In the genomic region with DNA sequence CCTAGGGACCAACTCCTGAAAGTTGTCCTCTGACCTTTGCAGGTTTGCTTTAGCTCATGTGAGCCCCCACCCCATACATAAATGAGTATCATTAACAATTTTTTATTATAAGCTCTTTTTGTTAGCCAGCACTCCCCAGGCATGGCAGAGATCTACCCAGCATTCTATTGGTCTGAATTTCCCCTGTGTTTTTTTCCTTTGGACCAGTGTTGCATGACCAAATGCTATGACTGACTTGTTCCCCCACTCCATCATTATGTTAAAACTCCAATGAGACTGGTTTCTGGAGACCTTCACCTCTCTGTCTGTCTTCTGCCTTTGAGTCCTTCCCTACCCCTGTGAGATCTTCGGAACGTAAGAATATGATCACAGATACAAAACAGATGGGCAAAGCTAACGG, we compare ENCODE assay signal across 27 mouse cellular contexts. TPM values are rescaled to one million over a fixed set of nuclear protein-coding genes. Genes with fewer than 3 reads are reported as not detected.
DNase-seq lines count a peak whose midpoint lies in the region; ATAC-seq and TF ChIP-seq lines count a peak whose summit lies in the region.
"Had no signal": no experiment of that assay in that cellular context is flagged by ENCODE, and none has a peak within 500 bp of the region (broad histone marks: within the 10 kb centered on the region; RNA-seq: fewer than 3 reads in every experiment).

No protein-coding gene starts in this region.

- WGBS in lung, embryonic 14.5 days: 89% methylated on average over 3 of the region's 3 CpGs
- 77% methylated on average over 3 of the region's 3 CpGs for WGBS in lung, embryonic 15.5 days
- 83% methylated on average over 3 of the region's 3 CpGs for WGBS in lung, embryonic 16.5 days

- H3K4me1 ChIP-seq in lung, embryonic 14.5 days (ENCODE audit: insufficient read depth): no peaks in the 10 kb centered on the region; the same call in 1 of the 2 replicates
- H3K4me1 ChIP-seq in lung, embryonic 15.5 days: peaks cover 15% of the 10 kb centered on the region
- H3K4me1 ChIP-seq in lung, embryonic 16.5 days (replicated peaks; ENCODE audit: control insufficient read depth, insufficient read depth, low read length): peaks cover 9% of the 10 kb centered on the region; the same call in 1 of the 2 replicates
- peaks cover 20 to 47% of the 10 kb centered on the region in 2 experiments for H3K4me1 ChIP-seq in CH12.LX (ENCODE audit: control insufficient read depth in 1 of 2, insufficient read depth in 2 of 2)

- H3K9me3 ChIP-seq in lung, embryonic 14.5 days (ENCODE audit: low read depth, low read length): no peaks in the 10 kb centered on the region
- no peaks in the 10 kb centered on the region for H3K9me3 ChIP-seq in lung, embryonic 15.5 days
- H3K9me3 ChIP-seq in lung, embryonic 16.5 days (ENCODE audit: control insufficient read depth, low read length): no peaks in the 10 kb centered on the region
- H3K9me3 ChIP-seq in CH12.LX (replicated peaks; ENCODE audit: low read length): no peaks in the 10 kb centered on the region

- H3K9ac ChIP-seq in lung, embryonic 14.5 days: no peak overlapping the region
- no peak overlapping the region for H3K9ac ChIP-seq in lung, embryonic 15.5 days
- no peak overlapping the region for H3K9ac ChIP-seq in lung, embryonic 16.5 days (ENCODE audit: low read length)
- 0 out of 2 replicates have a peak overlapping the region, but pooled peaks have one; percentile 15 for H3K9ac ChIP-seq in CH12.LX (ENCODE audit: insufficient read depth, low read depth)

- H3K4me3 ChIP-seq in lung, embryonic 14.5 days (ENCODE audit: low read depth, low read length): no peak overlapping the region
- H3K4me3 ChIP-seq in lung, embryonic 15.5 days: no peak overlapping the region
- H3K4me3 ChIP-seq in lung, embryonic 16.5 days (ENCODE audit: low read length): no peak overlapping the region
- H3K4me3 ChIP-seq in CH12.LX (replicated peaks in 1 of 3; ENCODE audit: low read depth in 2 of 3, low read length in 2 of 3, poor library complexity in 1 of 3): peak overlapping the region in 1 of 3 experiments; percentile 13

- H3K36me3 ChIP-seq in lung, embryonic 14.5 days (ENCODE audit: insufficient read depth): no peaks in the 10 kb centered on the region
- no peaks in the 10 kb centered on the region for H3K36me3 ChIP-seq in lung, embryonic 15.5 days
- no peaks in the 10 kb centered on the region for H3K36me3 ChIP-seq in lung, embryonic 16.5 days (ENCODE audit: control insufficient read depth, insufficient read depth, low read length)
- H3K36me3 ChIP-seq in CH12.LX (replicated peaks in 1 of 2; ENCODE audit: control insufficient read depth in 1 of 2, insufficient read depth in 1 of 2, low read length in 1 of 2): no peaks in the 10 kb centered on the region
- H3K36me3 ChIP-seq: G1E had no signal

- dilution Hi-C loops in CH12.LX (cut with MboI; ENCODE audit: extremely low pct_ligation_motif_present, extremely low pct_unique_long_range_greater_than_20kb, low sequenced_read_pairs): no loop called here

- no peaks in the 10 kb centered on the region for H3K79me2 ChIP-seq in CH12.LX (replicated peaks; ENCODE audit: control insufficient read depth, extremely low read depth, insufficient read depth, poor library complexity, severe bottlenecking)

- TF ChIP-seq EP300 in CH12.LX (IDR thresholded peaks at IDR 0.05; ENCODE audit: low read length): peak; percentile 49; the same call in 1 of the 2 replicates

- TF ChIP-seq RAD21 in CH12.LX (IDR thresholded peaks at IDR 0.05; ENCODE audit: low read depth, low read length): no peak

- no peak for TF ChIP-seq POLR2A in CH12.LX (IDR thresholded peaks at IDR 0.05; ENCODE audit: low read depth, low read length)

- 0 out of 2 replicates have a peak overlapping the region, but pooled peaks have one; percentile 63 for H3K27ac ChIP-seq in lung, embryonic 14.5 days (ENCODE audit: low read depth)
- 0 out of 2 replicates have a peak overlapping the region, but pooled peaks have one; percentile 51 for H3K27ac ChIP-seq in lung, embryonic 15.5 days
- peak overlapping the region; percentile 64 for H3K27ac ChIP-seq in lung, embryonic 16.5 days (ENCODE audit: low read length)
- peak overlapping the region; percentile 65; the same call in 1 of the 2 replicates for H3K27ac ChIP-seq in CH12.LX (ENCODE audit: insufficient read depth, low read depth)

- DNase-seq in lung, embryonic 14.5 days: no peak
- no peak for DNase-seq in lung, postnatal 25 days (ENCODE audit: low spot score)
- DNase-seq in lung, postnatal 14 days: no peak
- DNase-seq in lung, postnatal 36 days: no peak
- DNase-seq in CH12.LX (ENCODE audit: extremely low read depth): peak; percentile 61
- no peak for DNase-seq in heart, adult 8-10 months (ENCODE audit: low spot score)
- DNase-seq: adrenal gland, adult 2 months; adrenal gland, adult 8-10 months; adrenal gland, postnatal 10 days; adrenal gland, postnatal 14 days; adrenal gland, postnatal 25 days; adrenal gland, postnatal 36 days; B cell, adult 2 months; cerebellum, adult 11 months; cerebellum, adult 11-12 months; cerebellum, adult 18-20 months had no signal

- no peak for ATAC-seq in lung, embryonic 14.5 days (ENCODE audit: insufficient read depth)
- ATAC-seq in lung, embryonic 15.5 days (ENCODE audit: borderline replicate concordance, extremely low read depth, low FRiP score, low TSS enrichment): no peak
- ATAC-seq in lung, embryonic 16.5 days (ENCODE audit: low read depth): peak; percentile 15; the same call in 1 of the 2 replicates
- ATAC-seq: activated CD4-positive, CD25-positive, alpha-beta regulatory T cell, adult 4 months; CD4-positive, CD25-positive, alpha-beta regulatory T cell, adult 4 months; Patski had no signal

- in situ Hi-C loops in CH12.LX (cut with MboI; ENCODE audit: low pct_ligation_motif_present, low pct_unique_long_range_greater_than_20kb, low sequenced_read_pairs): no loop called here

- no peaks in the 10 kb centered on the region for H3K27me3 ChIP-seq in lung, embryonic 14.5 days (ENCODE audit: insufficient read depth, low read length)
- no peaks in the 10 kb centered on the region for H3K27me3 ChIP-seq in lung, embryonic 15.5 days
- no peaks in the 10 kb centered on the region for H3K27me3 ChIP-seq in lung, embryonic 16.5 days (ENCODE audit: control insufficient read depth, insufficient read depth, low read depth, low read length)
- no peaks in the 10 kb centered on the region for H3K27me3 ChIP-seq in CH12.LX (replicated peaks)

- H3K4me2 ChIP-seq in lung, embryonic 14.5 days: no peak overlapping the region
- H3K4me2 ChIP-seq in lung, embryonic 15.5 days: no peak overlapping the region
- no peak overlapping the region for H3K4me2 ChIP-seq in lung, embryonic 16.5 days (ENCODE audit: low read depth, low read length)
- H3K4me2 ChIP-seq in CH12.LX (ENCODE audit: insufficient read depth, low read depth, poor library complexity, severe bottlenecking): peak overlapping the region; percentile 97

- no peak for TF ChIP-seq CTCF in lung, embryonic 14.5 days (IDR thresholded peaks at IDR 0.05; ENCODE audit: low read depth)
- no peak for TF ChIP-seq CTCF in CH12.LX (conservative IDR thresholded peaks at IDR 0.05 in 1 of 2, IDR thresholded peaks at IDR 0.05 in 1 of 2; ENCODE audit: low read depth in 2 of 2, low read length in 2 of 2)

TF ChIP-seq in CH12.LX, 34 proteins besides CTCF, POLR2A, EP300 and RAD21:
- no peak for TF ChIP-seq USF2 (conservative IDR thresholded peaks at IDR 0.05; ENCODE audit: low read depth, low read length)
- 0 out of 2 replicates have a peak, but pooled peaks have one; percentile 14 for TF ChIP-seq MYC (IDR thresholded peaks at IDR 0.05; ENCODE audit: low read depth, low read length)
- no peak; the same call in 1 of the 2 replicates for TF ChIP-seq CHD2 (IDR thresholded peaks at IDR 0.05; ENCODE audit: low read length)
- TF ChIP-seq KAT2A (IDR thresholded peaks at IDR 0.05; ENCODE audit: insufficient replicate concordance, low read length): no peak
- 0 out of 2 replicates have a peak, but pooled peaks have one; percentile 9 for TF ChIP-seq TCF12 (IDR thresholded peaks at IDR 0.05; ENCODE audit: low read depth, low read length)
- TF ChIP-seq E2F4 (IDR thresholded peaks at IDR 0.05; ENCODE audit: insufficient replicate concordance, low read depth, low read length): no peak
- TF ChIP-seq ZNF384 (IDR thresholded peaks at IDR 0.05; ENCODE audit: low read depth, low read length): peak; percentile 77
- 0 out of 2 replicates have a peak, but pooled peaks have one; percentile 11 for TF ChIP-seq BHLHE40 (IDR thresholded peaks at IDR 0.05; ENCODE audit: low read depth, low read length)
TF ChIP-seq in CH12.LX: peak in this region for 4.

RNA-seq across cellular contexts. Expression of gene Foxi1, which starts 12.7 kb away (rescaled TPM):
- polyA plus RNA-seq in lung, embryonic 14.5 days (2014; fragmentation: Nextera tagmentation; extraction: Ambion mirVana): not detected in 2 replicates
- polyA plus RNA-seq in lung, embryonic 15.5 days (2015; fragmentation: Nextera tagmentation; extraction: Ambion mirVana): not detected in 2 replicates
- not detected in 2 replicates for polyA plus RNA-seq in lung, embryonic 16.5 days (2015; fragmentation: Nextera tagmentation; extraction: Ambion mirVana)
- not detected in 2 replicates for total RNA-seq in CH12.LX (2012; rRNA removed)
- total RNA-seq in CH12.LX (2014; rRNA removed): not detected in 2 replicates
- not detected in 2 replicates for polyA plus RNA-seq in CH12.LX (2012; ENCODE audit: insufficient read length, low read depth)
- total RNA-seq in heart, adult 8-10 months (2022): not detected
- total RNA-seq: adrenal gland, adult 18-20 months; adrenal gland, adult 2 months; adrenal gland, adult 8-10 months; adrenal gland, postnatal 10 days; adrenal gland, postnatal 14 days; adrenal gland, postnatal 25 days; adrenal gland, postnatal 36 days; ES-E14; G1E; MEL had no signal
- polyA plus RNA-seq: activated CD4-positive, CD25-positive, alpha-beta regulatory T cell, adult 4 months; adrenal gland, adult 2 months; brain, embryonic 14.5 days; C2C12; CD4-positive, CD25-positive, alpha-beta regulatory T cell, adult 4 months; G1E; Patski had no signal
